Mouse (Mus musculus) heart, postnatal 0 days (tissue): ENCODE measurements around the gene S100a7a.

Experiments
- CTCF ChIP-seq: IDR thresholded peaks from 2 replicates; pipeline ENCODE4 v1.5.1; 2016; ENCODE audit warnings: antibody characterized with exemption, control low read depth, low read depth
- EP300 ChIP-seq: IDR thresholded peaks from 2 replicates; pipeline ENCODE4 v1.6.1; 2016; ENCODE audit warnings: antibody characterized with exemption, low read depth

GRCm38 (mm10) chr3:90606185-90606584 lies 47.6 kb upstream of the S100a7a start:
- TF ChIP-seq EP300 (no peak), CTCF (no peak)
